Mouse (Mus musculus) intestine, embryonic 14.5 days (tissue): ENCODE results near the gene Pip4p1. TPM values are rescaled to one million over a fixed set of nuclear protein-coding genes. Genes with fewer than 3 reads are reported as not detected.
"Not testable (repeated sequence)": the region's sequence is repeated elsewhere in the genome, so short reads cannot be mapped to it uniquely, and the experiment has no call there.

Experiments
- ATAC-seq: fragments of 200-750 bp; cut with Nextera tagmentation; replicated peaks from 2 replicates; pipeline ENCODE4 v1.8.0; 2017; ENCODE audit warnings: low read depth, moderate number of reproducible peaks, moderate TSS enrichment, moderate library complexity; ENCODE audit not compliant: low FRiP score, low TSS enrichment
- DNase-seq: peaks from one replicate; pipeline ENCODE4 v3.0.0-alpha.2; 2018; ENCODE audit warnings: low spot score
- H3K27ac ChIP-seq: fragments of 300-500 bp; sonication (generic); 2 replicates; pipeline ENCODE4 v1.5.1; 2014; ENCODE audit warnings: low read depth, mild to moderate bottlenecking, control low read depth
- H3K27me3 ChIP-seq: fragments of 300-500 bp; sonication (generic); replicated peaks from 2 replicates; pipeline ENCODE4 v1.6.1; 2014; ENCODE audit warnings: low read length, control low read depth; ENCODE audit not compliant: control insufficient read depth, insufficient read depth
- H3K36me3 ChIP-seq: fragments of 300-500 bp; sonication (generic); 2 replicates; pipeline ENCODE4 v1.6.1; 2014; ENCODE audit warnings: low read length, control low read depth; ENCODE audit not compliant: control insufficient read depth, insufficient read depth
- H3K4me1 ChIP-seq: fragments of 300-500 bp; sonication (generic); replicated peaks from 2 replicates; pipeline ENCODE4 v1.6.1; 2014; ENCODE audit warnings: low read length, control low read depth, mixed read lengths; ENCODE audit not compliant: control insufficient read depth, insufficient read depth
- H3K4me2 ChIP-seq: fragments of 300-500 bp; sonication (generic); 2 replicates; pipeline ENCODE4 v1.6.1; 2014; ENCODE audit warnings: low read length
- H3K4me3 ChIP-seq: fragments of 300-500 bp; sonication (generic); 2 replicates; pipeline ENCODE4 v1.5.1; 2014; ENCODE audit warnings: low read depth, low read length, control low read depth, mixed read lengths
- H3K9ac ChIP-seq: fragments of 300-500 bp; sonication (generic); 2 replicates; pipeline ENCODE4 v1.6.1; 2014; ENCODE audit warnings: mild to moderate bottlenecking, low read length
- H3K9me3 ChIP-seq: fragments of 300-500 bp; sonication (generic); 2 replicates; pipeline ENCODE4 v1.6.1; 2016; ENCODE audit warnings: low read length, control low read depth; ENCODE audit not compliant: control insufficient read depth
- WGBS: fragments of 180-500 bp; shearing (Covaris S2); extraction: QIAGEN DNeasy Blood & Tissue Kit; methylation state at CpG from one replicate; pipeline ENCODE4 v1.1.7; 2014; 5-methylcytosine and 5-hydroxymethylcytosine counted together
- polyA plus RNA-seq: library from polyadenylated mRNA; unstranded; fragments of >200 nt; fragmentation: Nextera tagmentation; extraction: Ambion mirVana; gene quantifications from 2 replicates; pipeline ENCODE4 v1.2.1, GENCODE M21; 2014

Gene Pip4p1
- polyA plus RNA-seq, 1 experiment from 2014 or later: 55.8 TPM

- H3K9ac ChIP-seq: no peak overlapping the region
- DNase-seq: no peak
- no peaks in the 10 kb centered on the region for H3K36me3 ChIP-seq
- H3K4me2 ChIP-seq: no peak overlapping the region
- H3K4me3 ChIP-seq: no peak overlapping the region
- ATAC-seq: no peak
- H3K9me3 ChIP-seq: no peaks in the 10 kb centered on the region
- H3K4me1 ChIP-seq: 0 out of 2 replicates have a peak, but pooled peaks cover 3% of the 10 kb centered on the region
- H3K27ac ChIP-seq: no peak overlapping the region
- 45% methylated on average over 12 of the region's 12 CpGs for WGBS
- H3K27me3 ChIP-seq: no peaks in the 10 kb centered on the region
Measured at GRCm38 (mm10) chr14:50969558-50970544, 39.2 kb upstream of the Pip4p1 start.

- ATAC-seq: no peak
- 0 out of 2 replicates have a peak, but pooled peaks cover 3% of the 10 kb centered on the region for H3K4me1 ChIP-seq
- H3K27ac ChIP-seq: no peak overlapping the region
- H3K4me2 ChIP-seq: no peak overlapping the region
- H3K27me3 ChIP-seq: no peaks in the 10 kb centered on the region
- H3K4me3 ChIP-seq: no peak overlapping the region
- no peak overlapping the region for H3K9ac ChIP-seq
- H3K36me3 ChIP-seq: no peaks in the 10 kb centered on the region
- WGBS: 13% methylated on average over 1 of the region's 1 CpGs
- no peaks in the 10 kb centered on the region for H3K9me3 ChIP-seq
- no peak for DNase-seq
Measured at GRCm38 (mm10) chr14:50969041-50969440, 38.4 kb upstream of the Pip4p1 start.

- H3K4me3 ChIP-seq: no peak overlapping the region
- 0 out of 2 replicates have a peak, but pooled peaks cover 3% of the 10 kb centered on the region for H3K4me1 ChIP-seq
- no peaks in the 10 kb centered on the region for H3K27me3 ChIP-seq
- no peak overlapping the region for H3K4me2 ChIP-seq
- no peak overlapping the region for H3K9ac ChIP-seq
- DNase-seq: no peak
- no peaks in the 10 kb centered on the region for H3K36me3 ChIP-seq
- no peak for ATAC-seq
- H3K9me3 ChIP-seq: no peaks in the 10 kb centered on the region
- no peak overlapping the region for H3K27ac ChIP-seq
- 86% methylated on average over 5 of the region's 5 CpGs for WGBS
Measured at GRCm38 (mm10) chr14:50968216-50968980, 37.7 kb upstream of the Pip4p1 start.

GRCm38 (mm10) chr14:50958289-50958995 is 27.8 kb upstream of the Pip4p1 start:
- H3K36me3 ChIP-seq, DNase-seq, H3K4me3 ChIP-seq, H3K27ac ChIP-seq, ATAC-seq, H3K4me1 ChIP-seq, H3K9ac ChIP-seq, H3K27me3 ChIP-seq, H3K9me3 ChIP-seq, H3K4me2 ChIP-seq: not testable (repeated sequence)
- 94% methylated on average over 5 of the region's 5 CpGs for WGBS

GRCm38 (mm10) chr14:50957146-50957545 is 26.5 kb upstream of the Pip4p1 start:
- not testable (repeated sequence) for DNase-seq, H3K9me3 ChIP-seq, H3K9ac ChIP-seq, H3K36me3 ChIP-seq, H3K4me2 ChIP-seq, H3K4me1 ChIP-seq, H3K27me3 ChIP-seq, H3K4me3 ChIP-seq, H3K27ac ChIP-seq, ATAC-seq
- WGBS: 59% methylated on average over 3 of the region's 3 CpGs

- H3K4me1 ChIP-seq, H3K4me3 ChIP-seq, H3K27ac ChIP-seq, H3K9ac ChIP-seq, H3K27me3 ChIP-seq, H3K36me3 ChIP-seq, H3K9me3 ChIP-seq, H3K4me2 ChIP-seq, DNase-seq, ATAC-seq: not testable (repeated sequence)
- 84% methylated on average over 6 of the region's 6 CpGs for WGBS
Measured at GRCm38 (mm10) chr14:50956724-50957123, 26.1 kb upstream of the Pip4p1 start.

GRCm38 (mm10) chr14:50955942-50956508 is 25.4 kb upstream of the Pip4p1 start, which contains the start of gene Pnp2:
Gene Pnp2 (plus strand): TSS chr14:50955992.
- H3K36me3 ChIP-seq: not testable (repeated sequence)

GRCm38 (mm10) chr14:50955487-50955886 is 24.8 kb upstream of the Pip4p1 start:
- no peak overlapping the region for H3K4me3 ChIP-seq
- ATAC-seq (no peak), DNase-seq (no peak)
- no peaks in the 10 kb centered on the region for H3K9me3 ChIP-seq
- no peaks in the 10 kb centered on the region for H3K27me3 ChIP-seq
- peaks cover 8% of the 10 kb centered on the region; the same call in 1 of the 2 replicates for H3K36me3 ChIP-seq
- H3K4me2 ChIP-seq: no peak overlapping the region
- H3K4me1 ChIP-seq: no peaks in the 10 kb centered on the region
- no peak overlapping the region for H3K9ac ChIP-seq
- H3K27ac ChIP-seq: no peak overlapping the region
- 86% methylated on average over 10 of the region's 10 CpGs for WGBS

More at GRCm38 (mm10) chr14:50955942-50956508, 25.4 kb upstream of the Pip4p1 start, which contains the start of gene Pnp2:
- not testable (repeated sequence) for H3K4me1 ChIP-seq, H3K9ac ChIP-seq, H3K27me3 ChIP-seq, H3K27ac ChIP-seq, H3K9me3 ChIP-seq, H3K4me3 ChIP-seq
- ATAC-seq (peak; percentile 71), DNase-seq (peak; percentile 63)
- H3K4me2 ChIP-seq: peak within 1 kb of the TSS; percentile 32; the same call in 1 of the 2 replicates
- WGBS: 9% methylated on average over 19 of the region's 19 CpGs
